Mouse (Mus musculus): ENCODE measurements at regions not wholly inside any gene's neighbourhood (a gene's known extent, or its start where the extent isn't known, plus 50 kb on each side); places are given as distances from the start of the nearest gene placed in this dataset.

DNA sequence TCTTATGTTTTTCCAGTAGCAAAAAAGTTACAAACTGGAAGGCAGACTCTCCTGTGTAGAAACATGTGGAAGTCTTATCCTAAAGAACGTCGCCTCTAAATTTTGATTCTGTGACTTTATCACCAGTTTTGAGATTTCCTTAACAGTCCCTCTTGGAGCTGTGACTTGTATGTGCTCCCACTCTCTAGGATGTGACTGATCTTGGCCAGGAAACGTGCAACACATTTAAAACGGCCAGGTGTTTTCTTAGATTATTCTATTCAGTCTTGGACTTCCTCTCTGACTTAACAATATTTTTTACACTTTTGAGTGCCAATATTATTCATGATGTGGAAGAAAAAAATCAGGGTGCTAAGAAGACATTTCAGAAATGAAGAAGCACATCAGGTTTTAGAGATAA lies 91.2 kb upstream of the Clec14a start:
- TF ChIP-seq POLR2A (IDR thresholded peaks at IDR 0.05; ENCODE audit: low read depth, low read length) (no peak), CTCF (conservative IDR thresholded peaks at IDR 0.05 in 1 of 2, IDR thresholded peaks at IDR 0.05 in 1 of 2; ENCODE audit: low read depth in 2 of 2, low read length in 2 of 2) (no peak), TBP (conservative IDR thresholded peaks at IDR 0.05; ENCODE audit: low read depth, low read length) (no peak), CHD1 (IDR thresholded peaks at IDR 0.05; ENCODE audit: low read depth, low read length) (no peak), EP300 (IDR thresholded peaks at IDR 0.05; ENCODE audit: low read length) (no peak), HCFC1 (IDR thresholded peaks at IDR 0.05; ENCODE audit: low read depth, low read length) (no peak), GABPA (IDR thresholded peaks at IDR 0.05; ENCODE audit: insufficient replicate concordance, low read depth, low read length) (no peak), MYC (IDR thresholded peaks at IDR 0.05; ENCODE audit: low read depth, low read length) (no peak), E2F4 (IDR thresholded peaks at IDR 0.05; ENCODE audit: insufficient replicate concordance, low read depth, low read length) (no peak), ZC3H11A (IDR thresholded peaks at IDR 0.05; ENCODE audit: low read depth, low read length) (no peak), NELFE (IDR thresholded peaks at IDR 0.05; ENCODE audit: low read depth, low read length) (no peak), USF1 (IDR thresholded peaks at IDR 0.05; ENCODE audit: low read depth, low read length) (no peak), RCOR1 (conservative IDR thresholded peaks at IDR 0.05; ENCODE audit: low read depth, low read length) (no peak)
